10 mouse cellular contexts compared by ENCODE assay signal in genomic region chr9:61367857-61368566, GRCm38 (mm10). TPM values are rescaled to one million over a fixed set of nuclear protein-coding genes. Genes with fewer than 3 reads are reported as not detected.
DNase-seq lines count a peak whose midpoint lies in the region; ATAC-seq lines count a peak whose summit lies in the region.
"Had no signal": no experiment of that assay in that cellular context is flagged by ENCODE, and none has a peak within 500 bp of the region (broad histone marks: within the 10 kb centered on the region; RNA-seq: fewer than 3 reads in every experiment).

No protein-coding gene starts in this region.

- peaks cover 20% of the 10 kb centered on the region for H3K27me3 ChIP-seq in forebrain, embryonic 11.5 days (ENCODE audit: control insufficient read depth, insufficient read depth, low read length)

- no peak overlapping the region for H3K9ac ChIP-seq in forebrain, embryonic 11.5 days (ENCODE audit: low read length)
- H3K9ac ChIP-seq: neural tube, embryonic 13.5 days had no signal

- peak; percentile 57 for DNase-seq in cerebellum, adult 11-12 months
- DNase-seq in cerebellum, adult 8-10 months: no peak
- peak; percentile 31 for DNase-seq in ovary, adult 18-20 months (ENCODE audit: low spot score)
- DNase-seq in ovary, postnatal 14 days (ENCODE audit: low spot score): no peak
- peak; percentile 80 for DNase-seq in kidney, postnatal 14 days
- peak; percentile 85 for DNase-seq in yolk sac, embryonic 10.5 days (ENCODE audit: low spot score)
- DNase-seq in embryo, embryonic 10.5 days (ENCODE audit: low spot score): no peak
- no peak for DNase-seq in forebrain, embryonic 11.5 days (ENCODE audit: low spot score)

- H3K4me3 ChIP-seq in forebrain, embryonic 11.5 days (ENCODE audit: low read depth, low read length): no peak overlapping the region
- H3K4me3 ChIP-seq: neural tube, embryonic 13.5 days had no signal

- no peak overlapping the region for H3K4me2 ChIP-seq in forebrain, embryonic 11.5 days (ENCODE audit: low read depth, low read length, severe bottlenecking)

- no peaks in the 10 kb centered on the region for H3K9me3 ChIP-seq in forebrain, embryonic 11.5 days (ENCODE audit: control insufficient read depth, low read length)
- H3K9me3 ChIP-seq: heart, embryonic 13.5 days; neural tube, embryonic 13.5 days had no signal

- no peaks in the 10 kb centered on the region for H3K36me3 ChIP-seq in forebrain, embryonic 11.5 days (ENCODE audit: control insufficient read depth, insufficient read depth, low read length)
- H3K36me3 ChIP-seq: heart, embryonic 13.5 days; neural tube, embryonic 13.5 days had no signal

- H3K27ac ChIP-seq in forebrain, embryonic 11.5 days (ENCODE audit: low read depth, low read length): no peak overlapping the region

- H3K4me1 ChIP-seq in forebrain, embryonic 11.5 days (replicated peaks; ENCODE audit: control insufficient read depth, insufficient read depth, low read length): peaks cover 16% of the 10 kb centered on the region

- WGBS in forebrain, embryonic 11.5 days: 20% methylated on average over 6 of the region's 6 CpGs

- ATAC-seq in forebrain, embryonic 11.5 days (replicated peaks; ENCODE audit: low FRiP score): no peak

RNA-seq across cellular contexts. Expression of gene Tle3, which starts 4.2 kb away (rescaled TPM):
- 57.8 and 58.2 TPM in 2 replicates for polyA plus RNA-seq in forebrain, embryonic 11.5 days (2014; fragmentation: Nextera tagmentation; extraction: Ambion mirVana)

Comparison
In these comparisons a context has a peak if more than half of its experiments do, and no peak if none do; other contexts are left out.
1. DNase-seq: peak in cerebellum, adult 11-12 months (single experiment), ovary, adult 18-20 months (single experiment), kidney, postnatal 14 days (single experiment) and yolk sac, embryonic 10.5 days (single experiment); none in cerebellum, adult 8-10 months (single experiment), ovary, postnatal 14 days (single experiment), embryo, embryonic 10.5 days (single experiment) and forebrain, embryonic 11.5 days (single experiment).